Mouse (Mus musculus): ENCODE results near the gene Camk1d. TPM values are rescaled to one million over a fixed set of nuclear protein-coding genes. Genes with fewer than 3 reads are reported as not detected.

Gene Camk1d
- total RNA-seq, 2 experiments from 2014 or later = 2.2 to 7.5 TPM

GRCm38 (mm10) chr2:5515106-5515505 lies 199.2 kb downstream of the Camk1d start:
- ATAC-seq (replicated peaks; ENCODE audit: low FRiP score, poor library complexity, severe bottlenecking) = no peak

- ATAC-seq (replicated peaks; ENCODE audit: low FRiP score, poor library complexity, severe bottlenecking) = no peak
These were observed 200.2 kb downstream of the Camk1d start for GRCm38 (mm10) chr2:5514095-5514494.

DNA sequence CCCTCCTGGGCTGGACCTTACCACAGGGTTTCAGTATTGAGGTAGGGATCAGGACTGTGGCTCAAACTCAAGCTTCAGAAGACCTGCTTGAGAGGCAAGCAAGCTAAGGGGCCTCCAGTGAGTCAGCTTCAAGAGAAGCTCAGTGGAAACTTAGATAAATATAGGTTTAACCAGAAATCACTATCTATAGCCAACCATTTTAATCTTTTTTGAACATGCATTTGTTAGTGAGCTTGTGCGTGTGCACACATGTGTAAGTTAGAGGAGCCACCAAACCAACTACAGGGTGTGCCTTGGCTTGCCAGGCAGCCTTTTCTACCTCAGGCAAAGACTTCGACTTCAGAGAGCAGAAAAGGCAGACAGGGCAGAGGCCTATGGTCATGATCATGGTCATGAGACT lies 200.7 kb downstream of the Camk1d start:
- ATAC-seq (replicated peaks; ENCODE audit: low FRiP score, poor library complexity, severe bottlenecking) = no peak

DNA sequence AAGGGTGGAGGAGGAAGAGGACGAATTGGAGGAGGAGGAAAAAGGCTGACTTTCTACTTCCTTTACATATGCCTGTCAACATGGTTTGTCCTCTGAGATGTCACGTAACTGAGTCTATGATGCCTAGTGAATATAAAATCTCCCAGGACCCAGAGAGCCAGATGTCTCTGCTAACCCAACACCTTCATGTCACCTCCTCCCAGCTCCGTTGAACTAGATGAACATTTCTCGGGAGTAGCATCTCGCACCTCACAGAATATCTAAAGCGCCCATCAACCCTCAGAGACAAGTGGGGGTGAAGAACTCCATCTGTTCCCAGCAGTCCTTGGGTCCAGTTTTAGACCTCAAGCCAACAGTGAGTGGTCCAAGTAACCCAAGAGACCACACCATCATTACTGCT lies 204.3 kb downstream of the Camk1d start:
- ATAC-seq (replicated peaks; ENCODE audit: low FRiP score, poor library complexity, severe bottlenecking) = no peak

- no peak for ATAC-seq (replicated peaks; ENCODE audit: low FRiP score, poor library complexity, severe bottlenecking)
These were observed 214.7 kb downstream of the Camk1d start for GRCm38 (mm10) chr2:5499620-5500019.

GRCm38 (mm10) chr2:5489916-5490315 lies 224.4 kb downstream of the Camk1d start:
- no peak for ATAC-seq (replicated peaks; ENCODE audit: low FRiP score, poor library complexity, severe bottlenecking)

DNA sequence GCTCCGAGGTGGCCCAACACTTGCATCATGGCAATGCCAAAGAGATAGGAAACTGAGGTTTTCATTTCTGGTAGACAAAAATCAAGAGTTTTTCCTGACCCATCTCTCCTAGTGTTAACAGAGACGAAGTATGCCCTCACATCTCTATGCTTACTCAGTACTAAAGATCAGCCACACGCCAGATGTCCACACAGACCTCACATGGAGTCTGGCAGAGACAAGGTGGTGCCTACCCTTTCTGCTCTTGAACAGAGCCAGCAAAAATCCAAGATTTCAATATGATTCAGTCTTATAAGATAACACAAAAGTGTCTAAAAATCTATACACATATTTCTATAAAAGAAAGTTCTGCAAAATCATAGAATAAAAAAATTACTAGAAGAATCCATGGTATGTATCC lies 227.0 kb downstream of the Camk1d start:
- no peak for ATAC-seq (replicated peaks; ENCODE audit: low FRiP score, poor library complexity, severe bottlenecking)

DNA sequence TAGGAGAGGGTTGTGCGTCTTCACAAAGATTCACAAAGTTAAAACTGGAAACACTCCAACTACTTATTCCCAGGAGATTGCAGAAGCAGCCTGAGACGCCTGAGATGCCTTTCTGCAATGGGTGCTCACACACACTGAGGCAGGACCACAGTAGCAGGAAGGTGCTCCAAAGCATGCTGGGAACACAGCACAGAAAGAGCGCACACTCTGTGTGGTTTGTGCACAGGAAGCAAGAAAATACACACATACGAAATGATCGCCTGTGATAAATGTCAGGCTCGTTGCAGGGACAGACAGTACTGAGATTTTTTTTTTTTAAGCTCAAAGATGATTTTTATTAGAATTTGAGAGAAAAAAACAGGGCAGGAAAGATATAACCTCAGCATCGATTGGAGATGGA lies 227.7 kb downstream of the Camk1d start:
- no peak for ATAC-seq (replicated peaks; ENCODE audit: low FRiP score, poor library complexity, severe bottlenecking)

GRCm38 (mm10) chr2:5485786-5486185 lies 228.5 kb downstream of the Camk1d start:
- ATAC-seq (replicated peaks; ENCODE audit: low FRiP score, poor library complexity, severe bottlenecking) = no peak

DNA sequence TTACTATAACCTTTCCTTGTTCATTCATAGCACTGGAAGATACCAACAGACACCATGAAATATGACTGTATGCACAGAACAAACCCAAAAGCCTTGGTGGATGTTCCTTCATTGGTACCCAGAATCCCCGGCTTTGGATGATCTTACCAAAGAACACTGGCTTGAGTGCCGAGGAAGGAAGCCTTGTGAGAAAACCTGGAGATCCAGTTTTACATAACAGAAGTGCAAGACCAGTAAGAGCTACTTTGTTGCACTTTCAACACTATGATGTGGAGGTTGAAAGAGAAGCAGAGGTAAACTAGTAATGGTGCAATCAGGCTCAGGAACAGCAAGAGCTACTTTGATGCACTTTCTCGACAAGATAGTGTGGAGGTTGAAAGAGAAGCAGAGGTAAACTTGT lies 234.4 kb downstream of the Camk1d start:
- ATAC-seq (replicated peaks; ENCODE audit: low FRiP score, poor library complexity, severe bottlenecking) = no peak

DNA sequence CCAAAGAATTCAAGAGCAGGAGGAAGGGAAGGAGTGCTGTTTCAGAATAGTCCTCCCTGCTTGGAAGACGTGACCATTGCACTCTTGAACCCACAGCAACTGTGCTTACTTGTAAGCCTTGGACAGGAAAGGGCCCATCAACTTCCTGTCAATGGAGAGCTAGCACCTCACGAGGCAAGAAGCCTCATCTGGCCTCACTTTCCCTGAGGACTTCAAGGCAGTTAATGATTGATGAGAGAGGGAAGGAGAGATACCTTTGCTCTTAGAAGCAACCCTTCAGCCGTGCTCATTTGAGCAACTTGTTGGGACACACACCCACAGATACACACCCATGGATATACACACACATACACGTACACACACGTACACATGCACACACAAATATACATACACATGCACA lies 235.6 kb downstream of the Camk1d start:
- no peak for ATAC-seq (replicated peaks; ENCODE audit: low FRiP score, poor library complexity, severe bottlenecking)

DNA sequence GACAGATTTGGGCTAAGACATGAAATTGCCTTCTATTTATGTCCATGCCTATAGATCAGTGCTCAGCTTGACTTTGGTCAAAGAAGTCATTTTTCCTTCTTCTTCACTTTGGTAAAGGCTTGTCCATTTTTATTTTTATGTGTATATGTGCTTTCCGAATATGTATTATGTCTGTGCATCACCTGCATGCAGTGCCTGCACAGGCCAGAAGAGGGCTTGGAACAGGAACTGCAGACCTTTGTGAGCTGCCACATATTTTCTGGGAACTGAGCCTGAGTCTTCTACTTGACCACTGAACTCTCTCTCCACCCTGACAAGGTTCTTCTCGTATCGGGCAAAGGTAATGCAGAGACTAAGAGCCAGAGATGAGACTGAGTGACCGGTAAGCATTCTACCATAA lies 236.1 kb downstream of the Camk1d start:
- no peak for ATAC-seq (replicated peaks; ENCODE audit: low FRiP score, poor library complexity, severe bottlenecking)

DNA sequence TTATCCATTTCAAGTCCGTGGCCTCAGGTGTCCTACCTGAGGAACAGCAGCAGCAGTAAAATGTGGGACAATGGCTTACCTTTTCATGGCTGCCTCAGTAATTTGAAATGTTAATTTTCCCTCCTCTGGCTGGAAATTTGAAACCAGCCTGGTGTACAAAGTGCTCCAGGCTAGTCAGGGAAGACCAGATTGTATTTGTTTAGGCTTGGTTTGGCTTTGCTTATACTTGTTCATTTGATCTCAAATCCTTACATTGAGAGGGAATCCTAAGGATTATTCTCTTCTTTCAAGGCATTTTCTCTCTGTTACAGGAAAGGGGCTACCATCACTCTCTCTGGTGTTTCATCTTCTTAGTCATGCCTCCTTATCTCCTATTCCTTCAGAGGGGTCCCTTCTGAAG lies 236.8 kb downstream of the Camk1d start:
- ATAC-seq (replicated peaks; ENCODE audit: low FRiP score, poor library complexity, severe bottlenecking) = no peak

- no peak for ATAC-seq (replicated peaks; ENCODE audit: low FRiP score, poor library complexity, severe bottlenecking)
These were observed 244.9 kb downstream of the Camk1d start for GRCm38 (mm10) chr2:5469366-5469941.

- ATAC-seq (replicated peaks; ENCODE audit: low FRiP score, poor library complexity, severe bottlenecking) = no peak
These were observed 246.8 kb downstream of the Camk1d start for GRCm38 (mm10) chr2:5467537-5467936.

- no peak for ATAC-seq (replicated peaks; ENCODE audit: low FRiP score, poor library complexity, severe bottlenecking)
These were observed 255.6 kb downstream of the Camk1d start for GRCm38 (mm10) chr2:5458671-5459235.

GRCm38 (mm10) chr2:5458075-5458494 lies 256.2 kb downstream of the Camk1d start:
- no peak for ATAC-seq (replicated peaks; ENCODE audit: low FRiP score, poor library complexity, severe bottlenecking)

DNA sequence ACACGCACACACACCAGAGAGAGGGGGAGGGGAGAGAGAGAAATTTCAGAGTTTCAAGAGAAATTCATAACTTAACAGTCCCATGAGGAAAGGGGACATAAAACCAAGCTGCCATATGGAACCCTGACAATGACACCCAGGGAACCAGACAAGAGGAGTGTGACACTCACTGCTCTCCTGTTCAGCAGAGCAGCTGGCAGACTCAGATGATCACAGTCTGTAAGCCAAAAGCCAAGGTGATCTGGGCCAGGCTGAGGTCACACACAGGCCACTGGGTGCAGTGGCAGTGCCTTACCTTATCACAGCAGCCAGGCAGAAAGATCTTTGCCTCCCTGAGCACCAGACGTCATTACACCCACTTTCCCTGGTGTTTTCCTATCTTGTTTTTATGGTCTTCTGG lies 258.2 kb downstream of the Camk1d start:
- ATAC-seq (replicated peaks; ENCODE audit: low FRiP score, poor library complexity, severe bottlenecking) = peak; percentile 48; the same call in 1 of the 2 replicates

DNA sequence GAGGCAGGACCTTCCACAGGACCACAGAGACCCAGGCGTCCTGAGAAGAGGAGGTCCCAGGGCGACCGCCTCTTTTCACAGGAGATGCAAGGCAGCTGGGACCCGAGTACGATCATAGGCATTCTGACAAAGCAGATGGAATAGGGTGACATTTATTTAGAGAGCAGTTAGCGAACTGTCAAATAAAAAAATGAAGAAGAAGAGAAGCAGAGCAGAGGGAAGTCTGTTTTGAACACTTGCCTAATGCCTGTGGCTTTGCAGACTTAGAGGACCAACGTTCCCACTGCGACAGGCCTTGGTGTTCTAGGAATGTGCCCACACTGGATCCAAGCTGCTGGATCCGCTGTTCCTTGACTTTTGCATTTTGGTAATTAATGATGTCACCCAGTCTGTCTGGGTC lies 259.5 kb downstream of the Camk1d start:
- ATAC-seq (replicated peaks; ENCODE audit: low FRiP score, poor library complexity, severe bottlenecking) = no peak

DNA sequence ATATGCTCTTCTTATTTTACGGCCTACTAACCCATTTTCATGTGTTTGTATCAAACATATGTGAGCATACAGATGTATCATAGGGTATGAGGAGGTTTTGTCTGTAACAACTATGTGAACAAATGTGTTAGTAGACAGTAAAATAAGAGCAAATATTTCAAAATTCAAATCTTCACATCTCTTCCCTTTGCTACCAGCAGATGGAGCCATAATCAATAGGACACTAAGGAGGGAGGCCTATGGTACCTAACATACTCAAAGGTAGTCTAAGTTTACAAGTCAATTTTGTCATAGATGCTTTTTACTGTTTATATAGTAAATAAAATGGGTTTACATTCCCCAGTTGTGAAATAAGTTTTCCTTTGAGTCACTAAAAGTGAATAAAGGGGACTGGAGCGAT lies 262.7 kb downstream of the Camk1d start:
- no peak for ATAC-seq (replicated peaks; ENCODE audit: low FRiP score, poor library complexity, severe bottlenecking)

DNA sequence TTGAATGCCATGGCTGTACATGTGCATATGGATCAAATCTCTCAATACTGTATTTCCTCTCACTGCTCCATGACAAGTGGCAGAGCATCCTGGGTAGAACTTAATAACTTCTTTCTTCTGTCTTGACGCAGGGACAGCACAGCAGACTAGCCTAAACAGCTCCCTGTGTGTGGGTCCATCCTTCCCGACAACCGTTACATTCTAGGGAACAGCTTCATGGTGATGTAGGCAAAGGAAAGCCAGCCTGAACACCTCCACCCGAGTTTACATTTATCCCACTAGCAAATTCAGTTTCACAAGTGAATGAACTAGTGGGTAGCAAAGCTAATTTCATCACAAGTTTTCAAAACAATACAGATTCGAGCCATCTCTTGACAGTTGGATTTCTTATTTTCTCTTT lies 269.0 kb downstream of the Camk1d start:
- ATAC-seq (replicated peaks; ENCODE audit: low FRiP score, poor library complexity, severe bottlenecking) = no peak

- no peak for ATAC-seq (replicated peaks; ENCODE audit: low FRiP score, poor library complexity, severe bottlenecking)
These were observed 276.6 kb downstream of the Camk1d start for GRCm38 (mm10) chr2:5437690-5438089.
